Comparison of ENCODE assay signal across 8 mouse cellular contexts in the genomic region with DNA sequence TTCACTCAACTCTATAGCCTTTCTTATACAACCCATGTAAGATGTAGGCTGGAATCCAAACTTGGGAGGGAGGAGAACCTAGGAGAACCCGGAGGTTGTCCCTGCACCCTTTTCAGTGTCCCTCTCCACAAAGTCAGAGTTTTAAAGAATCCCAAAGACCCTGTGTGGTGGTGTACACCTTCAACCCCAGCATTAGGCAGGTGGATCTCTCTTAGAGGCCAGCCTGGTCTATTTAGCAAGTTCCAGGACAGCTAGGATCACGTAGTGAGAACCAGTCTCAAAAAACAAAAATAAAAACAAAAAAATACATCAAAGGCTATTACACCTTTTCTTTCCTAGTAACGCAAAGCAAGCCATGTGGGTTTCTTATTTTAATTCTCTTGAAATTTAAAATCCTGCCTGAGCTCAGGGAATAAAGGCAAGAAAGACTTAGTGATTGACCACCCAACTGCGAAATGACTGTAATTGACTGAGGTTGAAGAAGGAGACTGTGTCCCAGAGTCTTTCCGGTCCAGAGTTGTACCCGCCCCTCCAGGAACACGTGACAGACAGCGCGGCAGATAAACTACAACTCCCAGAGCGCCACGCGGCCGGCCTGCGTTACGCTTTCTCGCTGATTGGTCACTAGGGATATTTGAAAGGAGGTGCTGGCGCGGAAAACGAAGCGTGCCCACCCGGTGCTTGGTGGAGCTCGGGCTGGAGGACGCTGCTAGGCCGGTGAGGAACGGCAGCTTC. TPM values are rescaled to one million over a fixed set of nuclear protein-coding genes. Genes with fewer than 3 reads are reported as not detected.
DNase-seq lines count a peak whose midpoint lies in the region; ATAC-seq lines count a peak whose summit lies in the region.

A gene (plus strand): TSS at position 634 of the 735 bp plus-strand sequence.

- H3K27ac ChIP-seq in hindbrain, embryonic 13.5 days: peak within 1 kb of the TSS; percentile 58; the same call in 1 of the 2 replicates

- peak; percentile 98 for ATAC-seq in hindbrain, embryonic 13.5 days (ENCODE audit: low FRiP score)

- H3K4me1 ChIP-seq in hindbrain, embryonic 13.5 days (replicated peaks): peaks cover 11% of the 10 kb centered on the region

- WGBS in hindbrain, embryonic 13.5 days: 7% methylated on average over 25 of the region's 25 CpGs

- H3K9me3 ChIP-seq in hindbrain, embryonic 13.5 days: no peaks in the 10 kb centered on the region

- peaks cover 10% of the 10 kb centered on the region; the same call in 1 of the 2 replicates for H3K36me3 ChIP-seq in hindbrain, embryonic 13.5 days

- H3K4me3 ChIP-seq in hindbrain, embryonic 13.5 days: peak within 1 kb of the TSS; percentile 54

- H3K27me3 ChIP-seq in hindbrain, embryonic 13.5 days: no peaks in the 10 kb centered on the region

- H3K4me2 ChIP-seq in hindbrain, embryonic 13.5 days: peak within 1 kb of the TSS; percentile 94

- H3K9ac ChIP-seq in hindbrain, embryonic 13.5 days: peak within 1 kb of the TSS; percentile 58; the same call in 1 of the 2 replicates

- DNase-seq in Muller cell, postnatal 12 days (ENCODE audit: inconsistent ontology term): peak; percentile 91
- peak; percentile 91 for DNase-seq in cerebellum, adult 9-11 months
- peak; percentile 87 to 93 for DNase-seq in frontal cortex, postnatal 10 days (ENCODE audit: low spot score in 2 of 2)
- DNase-seq in layer of hippocampus, postnatal 25 days (ENCODE audit: extremely low spot score in 1 of 2, low spot score in 1 of 2): peak; percentile 73 to 88
- DNase-seq in lung, postnatal 25 days (ENCODE audit: low spot score): peak; percentile 94
- peak; percentile 98 for DNase-seq in retina, embryonic 14.5 days (ENCODE audit: low spot score)
- DNase-seq in thymus, postnatal 4 days: peak; percentile 96

RNA-seq across cellular contexts. Expression of the gene that starts here (rescaled TPM):
- polyA plus RNA-seq in hindbrain, embryonic 13.5 days (2015; fragmentation: Nextera tagmentation; extraction: Ambion mirVana): 7.0 and 7.2 TPM in 2 replicates
- total RNA-seq in layer of hippocampus, postnatal 25 days (2021): 1 to 10 TPM; 2.9 to 3.5 TPM

Comparison
In these comparisons a context has a peak if more than half of its experiments do, and no peak if none do; other contexts are left out.
1. Peak in every context shown above with its lines: DNase-seq, ATAC-seq, H3K4me3 ChIP-seq and H3K27ac ChIP-seq.